16 mouse cellular contexts compared by ENCODE assay signal in genomic region chr6:30135590-30135989, GRCm38 (mm10).
A peak's percentile ranks its signal among the peaks of the same experiment; 100 is the strongest.
DNase-seq lines count a peak whose midpoint lies in the region; ATAC-seq and TF ChIP-seq lines count a peak whose summit lies in the region.
"Had no signal": no experiment of that assay in that cellular context is flagged by ENCODE, and none has a peak within 500 bp of the region (broad histone marks: within the 10 kb centered on the region; RNA-seq: fewer than 3 reads in every experiment).

No protein-coding gene starts in this region.

- H3K27ac ChIP-seq in liver, embryonic 11.5 days (ENCODE audit: low read depth, low read length) = peak overlapping the region; percentile 48; the same call in 1 of the 2 replicates
- H3K27ac ChIP-seq in lung, postnatal 0 days (ENCODE audit: low read length) = no peak overlapping the region
- H3K27ac ChIP-seq in hindbrain, postnatal 0 days = no peak overlapping the region
- H3K27ac ChIP-seq: heart, embryonic 15.5 days; hindbrain, embryonic 12.5 days had no signal

- TF ChIP-seq CTCF in lung, postnatal 0 days (IDR thresholded peaks at IDR 0.05) = no peak
- no peak for TF ChIP-seq CTCF in hindbrain, postnatal 0 days (IDR thresholded peaks at IDR 0.05; ENCODE audit: low read depth)

- 0 out of 2 replicates have a peak, but pooled peaks have one; percentile 55 for ATAC-seq in liver, embryonic 11.5 days (replicated peaks; ENCODE audit: low FRiP score)
- ATAC-seq in megakaryocyte-erythroid progenitor cell, adult 5-6 weeks (replicated peaks; ENCODE audit: low FRiP score, low TSS enrichment, poor library complexity, severe bottlenecking) = peak; percentile 66; the same call in 1 of the 2 replicates
- ATAC-seq in lung, postnatal 0 days = no peak
- ATAC-seq in hindbrain, postnatal 0 days = no peak
- ATAC-seq: forebrain, embryonic 16.5 days; Patski had no signal

- peaks cover 10% of the 10 kb centered on the region for H3K36me3 ChIP-seq in liver, embryonic 11.5 days (ENCODE audit: control insufficient read depth, insufficient read depth, low read length)
- H3K36me3 ChIP-seq in lung, postnatal 0 days (ENCODE audit: insufficient read depth, low read length) = peaks cover 6% of the 10 kb centered on the region; the same call in 1 of the 2 replicates
- H3K36me3 ChIP-seq in hindbrain, postnatal 0 days (ENCODE audit: insufficient read depth, low read length) = peaks cover 7% of the 10 kb centered on the region

- no peak for TF ChIP-seq EP300 in lung, postnatal 0 days (IDR thresholded peaks at IDR 0.05)

- no peak overlapping the region for H3K4me2 ChIP-seq in liver, embryonic 11.5 days
- no peak overlapping the region for H3K4me2 ChIP-seq in lung, postnatal 0 days (replicated peaks; ENCODE audit: low read depth, low read length)
- no peak overlapping the region for H3K4me2 ChIP-seq in hindbrain, postnatal 0 days (ENCODE audit: low read depth, low read length)
- H3K4me2 ChIP-seq: heart, embryonic 15.5 days; hindbrain, embryonic 12.5 days had no signal

- no peak overlapping the region for H3K9ac ChIP-seq in liver, embryonic 11.5 days (ENCODE audit: low read depth, low read length)
- H3K9ac ChIP-seq in lung, postnatal 0 days (replicated peaks; ENCODE audit: low read depth) = no peak overlapping the region
- no peak overlapping the region for H3K9ac ChIP-seq in hindbrain, postnatal 0 days (replicated peaks; ENCODE audit: low read length)
- H3K9ac ChIP-seq: heart, embryonic 15.5 days; hindbrain, embryonic 12.5 days had no signal

- WGBS in liver, embryonic 11.5 days = 30% methylated on average over 3 of the region's 3 CpGs
- 50% methylated on average over 3 of the region's 3 CpGs for WGBS in lung, postnatal 0 days
- WGBS in hindbrain, postnatal 0 days = 59% methylated on average over 3 of the region's 3 CpGs

- no peaks in the 10 kb centered on the region for H3K27me3 ChIP-seq in liver, embryonic 11.5 days (replicated peaks; ENCODE audit: control insufficient read depth, insufficient read depth, low read length)
- H3K27me3 ChIP-seq in lung, postnatal 0 days (replicated peaks; ENCODE audit: insufficient read depth, low read length) = no peaks in the 10 kb centered on the region
- H3K27me3 ChIP-seq in hindbrain, postnatal 0 days (ENCODE audit: insufficient read depth, low read length) = no peaks in the 10 kb centered on the region
- H3K27me3 ChIP-seq: heart, embryonic 15.5 days; hindbrain, embryonic 12.5 days; Patski had no signal

- peaks cover 8% of the 10 kb centered on the region for H3K4me1 ChIP-seq in liver, embryonic 11.5 days (replicated peaks; ENCODE audit: control insufficient read depth, insufficient read depth, low read length)
- H3K4me1 ChIP-seq in lung, postnatal 0 days (ENCODE audit: insufficient read depth, low read depth, low read length) = no peaks in the 10 kb centered on the region
- no peaks in the 10 kb centered on the region for H3K4me1 ChIP-seq in hindbrain, postnatal 0 days (ENCODE audit: insufficient read depth, low read length)
- H3K4me1 ChIP-seq: heart, embryonic 15.5 days; hindbrain, embryonic 12.5 days had no signal

- no peaks in the 10 kb centered on the region for H3K9me3 ChIP-seq in liver, embryonic 11.5 days (ENCODE audit: control insufficient read depth, low read length)
- H3K9me3 ChIP-seq in lung, postnatal 0 days (ENCODE audit: low read length) = no peaks in the 10 kb centered on the region
- no peaks in the 10 kb centered on the region for H3K9me3 ChIP-seq in hindbrain, postnatal 0 days (ENCODE audit: low read length)
- H3K9me3 ChIP-seq: heart, embryonic 15.5 days; hindbrain, embryonic 12.5 days had no signal

- intact Hi-C loops in left cerebral cortex, postnatal 36 days (cut with DNase I) = no loop called here

- peak; percentile 29 for DNase-seq in heart, adult 11 months
- DNase-seq in heart, adult 9 months (ENCODE audit: low spot score in 2 of 2) = no peak
- peak; percentile 47 for DNase-seq in R1 (ENCODE audit: low read depth, low spot score)
- no peak for DNase-seq in liver, embryonic 11.5 days (ENCODE audit: low spot score)
- DNase-seq in left cerebral cortex, postnatal 36 days (ENCODE audit: low spot score in 2 of 2) = no peak
- no peak for DNase-seq in lung, postnatal 0 days (ENCODE audit: low spot score)
- DNase-seq in hindbrain, postnatal 0 days (ENCODE audit: low spot score) = no peak
- DNase-seq: cerebellum, postnatal 14 days; left cerebral cortex, postnatal 4 days; lung, adult 2 months had no signal

- no peak overlapping the region for H3K4me3 ChIP-seq in liver, embryonic 11.5 days (ENCODE audit: low read depth, low read length)
- H3K4me3 ChIP-seq in lung, postnatal 0 days (ENCODE audit: low read depth, low read length) = no peak overlapping the region
- no peak overlapping the region for H3K4me3 ChIP-seq in hindbrain, postnatal 0 days (ENCODE audit: low read length)
- H3K4me3 ChIP-seq: erythroblast, embryonic 14.5 days; heart, embryonic 15.5 days; hindbrain, embryonic 12.5 days had no signal

Comparison
In these comparisons a context has a peak if more than half of its experiments do, and no peak if none do; other contexts are left out.
1. DNase-seq: peak in heart, adult 11 months (single experiment) and R1 (single experiment); none in heart, adult 9 months (0 of 2), liver, embryonic 11.5 days (single experiment), left cerebral cortex, postnatal 36 days (0 of 2), lung, postnatal 0 days (single experiment) and hindbrain, postnatal 0 days (single experiment).
2. ATAC-seq: peak in liver, embryonic 11.5 days (single experiment) and megakaryocyte-erythroid progenitor cell, adult 5-6 weeks (single experiment); none in lung, postnatal 0 days (single experiment) and hindbrain, postnatal 0 days (single experiment).